Mouse (Mus musculus) urinary bladder, postnatal 36 days (tissue): ENCODE results near the gene Rrp1b.
A peak's percentile ranks its signal among the peaks of the same experiment; 100 is the strongest.
"Not testable (repeated sequence)": the region's sequence is repeated elsewhere in the genome, so short reads cannot be mapped to it uniquely, and the experiment has no call there.

ENCODE experiments used
- DNase-seq, 2 experiments: peaks; one replicate each; pipeline ENCODE4 v3.0.0; 2022; ENCODE audit warnings: low spot score in 2 of 2, mixed read lengths in 1 of 2

The Rrp1b gene

DNA sequence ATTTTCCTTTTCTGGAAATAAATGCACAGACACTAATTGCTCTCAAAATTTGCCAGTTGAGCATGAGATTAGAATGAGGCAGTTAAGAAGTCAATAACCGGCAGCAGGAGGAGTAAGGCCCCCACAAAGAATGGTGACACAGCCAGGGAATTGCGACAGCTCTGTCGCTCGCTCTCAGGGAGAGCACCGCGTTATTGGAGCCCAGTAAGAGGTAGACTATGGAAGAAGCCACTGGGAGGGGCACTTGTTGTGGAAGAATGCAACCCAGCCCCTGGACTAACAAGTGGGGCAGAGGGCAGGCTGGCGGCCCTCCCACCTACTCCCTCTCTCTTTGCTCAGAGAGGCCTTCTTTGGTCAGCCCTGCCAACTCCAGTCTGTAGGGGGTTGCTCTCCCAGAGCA is 4.2 kb upstream of the Rrp1b start:
- DNase-seq = no peak

GRCm38 (mm10) chr17:32034322-32034721 is 1.6 kb upstream of the Rrp1b start:
- DNase-seq = no peak

DNA sequence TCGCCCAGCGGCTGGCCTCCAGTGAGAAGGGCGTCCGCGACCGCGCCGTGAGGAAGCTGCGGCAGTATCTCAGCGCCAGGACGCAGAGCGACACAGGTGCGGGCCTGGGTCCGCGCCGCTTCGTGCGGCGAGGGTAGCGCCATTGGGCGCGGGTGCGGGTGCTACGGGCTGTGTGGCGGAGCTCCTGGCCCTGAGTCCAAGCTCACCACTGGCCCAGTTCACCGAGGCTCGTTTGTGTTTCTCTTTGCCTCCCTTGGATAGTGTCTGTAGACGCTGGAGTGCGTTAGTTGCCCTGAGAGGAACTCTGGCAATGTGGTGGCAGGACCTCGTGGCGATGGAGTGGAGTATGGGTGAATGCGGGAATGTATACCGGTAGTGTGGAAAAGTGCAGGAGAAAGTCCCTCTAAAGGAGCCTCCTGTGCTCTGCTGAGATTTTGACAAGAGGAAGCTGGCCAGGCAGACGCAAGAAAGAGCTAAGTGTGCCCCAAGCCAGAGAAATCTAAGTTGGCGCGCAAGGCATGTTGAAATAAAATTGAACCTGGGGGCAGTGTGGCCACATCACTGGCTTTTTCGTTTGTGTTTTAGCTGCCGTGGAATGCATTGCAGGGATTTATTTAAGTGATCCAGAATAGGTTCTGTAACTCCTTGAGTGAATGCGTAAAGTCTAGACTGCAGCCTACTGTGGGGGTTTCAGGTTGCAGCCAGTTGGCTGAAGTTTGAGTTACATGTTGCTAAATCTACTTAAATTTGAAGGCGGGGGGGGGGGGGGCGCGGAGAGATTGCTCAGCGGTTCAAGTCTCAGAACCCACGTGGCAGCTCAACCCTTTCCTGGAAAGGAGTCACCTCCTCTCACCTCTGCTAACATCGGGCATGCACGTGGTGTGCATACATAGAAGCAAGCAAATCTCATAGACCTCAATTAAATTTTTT is 874 bp downstream of the Rrp1b start:
- DNase-seq = no peak

DNA sequence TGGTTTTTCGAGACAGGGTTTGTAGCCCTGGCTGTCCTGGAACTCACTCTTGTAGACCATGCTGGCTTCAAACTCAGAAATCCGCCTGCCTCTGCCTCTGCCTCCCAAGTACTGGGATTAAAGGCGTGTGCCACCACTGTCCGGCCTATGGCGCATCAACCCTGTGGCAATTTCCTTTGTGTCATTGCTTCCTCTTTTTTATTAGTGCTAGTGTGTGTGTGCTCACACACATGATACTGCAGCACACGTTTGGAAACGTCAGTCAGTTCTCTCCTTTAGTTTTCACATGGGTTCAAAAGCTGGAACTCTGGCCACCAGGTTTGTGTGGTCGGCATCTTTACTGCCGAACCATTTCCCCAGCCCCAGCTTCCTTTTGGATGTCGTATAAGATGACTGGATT is 4.4 kb downstream of the Rrp1b start:
- no peak for DNase-seq

- no peak for DNase-seq
These were observed 10.6 kb downstream of the Rrp1b start for GRCm38 (mm10) chr17:32046541-32046940.

GRCm38 (mm10) chr17:32048351-32048750 is 12.5 kb downstream of the Rrp1b start:
- DNase-seq = no peak

GRCm38 (mm10) chr17:32049914-32050313 is 14.0 kb downstream of the Rrp1b start:
- no peak for DNase-seq

- DNase-seq = no peak
These were observed 14.7 kb downstream of the Rrp1b start for GRCm38 (mm10) chr17:32050609-32051008.

GRCm38 (mm10) chr17:32052237-32053080 is 16.6 kb downstream of the Rrp1b start:
- DNase-seq = no peak

- DNase-seq = no peak
These were observed 17.8 kb downstream of the Rrp1b start for GRCm38 (mm10) chr17:32053677-32054076.

DNA sequence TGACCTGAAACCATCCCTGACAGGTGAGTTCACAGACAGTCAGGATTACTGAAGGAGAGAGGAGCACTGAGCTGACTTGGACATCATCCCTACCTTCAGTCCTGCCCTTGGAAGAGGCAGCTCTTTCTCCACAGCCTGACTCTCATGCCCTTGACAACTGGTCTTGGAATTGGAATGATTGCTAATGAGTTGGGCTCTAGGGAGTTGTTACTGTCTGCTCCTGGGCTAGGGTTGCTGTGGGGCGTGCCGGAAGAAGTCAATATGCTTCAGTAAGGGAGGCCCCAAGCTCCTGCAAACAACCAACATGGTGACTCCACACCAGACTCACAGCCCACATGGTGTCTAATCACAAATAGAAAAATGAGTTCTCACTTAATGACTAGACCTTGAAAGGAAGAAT is 21.9 kb downstream of the Rrp1b start:
- no peak for DNase-seq

GRCm38 (mm10) chr17:32059084-32059483 is 23.2 kb downstream of the Rrp1b start:
- no peak for DNase-seq

- no peak for DNase-seq
These were observed 25.3 kb downstream of the Rrp1b start for GRCm38 (mm10) chr17:32061219-32061618.

- DNase-seq = no peak
These were observed 27.8 kb downstream of the Rrp1b start for GRCm38 (mm10) chr17:32063654-32064053.

DNA sequence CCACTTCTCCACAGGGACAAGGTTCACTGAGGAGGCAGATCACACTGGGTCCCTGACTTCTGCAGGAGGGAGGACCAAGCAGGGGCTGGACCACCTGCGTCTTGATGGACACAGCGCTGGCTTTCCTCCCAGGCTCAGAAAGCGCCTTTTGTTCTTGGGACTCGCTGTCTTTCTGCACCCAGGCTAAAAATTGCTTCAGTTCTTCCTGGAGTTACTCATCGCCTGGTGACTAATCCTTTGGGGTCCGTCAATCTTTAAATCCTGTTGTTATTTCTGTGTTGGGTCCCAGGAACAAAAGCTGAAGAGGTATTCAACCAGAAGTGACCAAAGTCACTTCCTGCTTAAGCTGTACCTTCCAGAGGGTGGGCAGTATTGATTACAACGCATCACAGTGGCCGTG is 28.9 kb downstream of the Rrp1b start:
- DNase-seq = not testable (repeated sequence)

DNA sequence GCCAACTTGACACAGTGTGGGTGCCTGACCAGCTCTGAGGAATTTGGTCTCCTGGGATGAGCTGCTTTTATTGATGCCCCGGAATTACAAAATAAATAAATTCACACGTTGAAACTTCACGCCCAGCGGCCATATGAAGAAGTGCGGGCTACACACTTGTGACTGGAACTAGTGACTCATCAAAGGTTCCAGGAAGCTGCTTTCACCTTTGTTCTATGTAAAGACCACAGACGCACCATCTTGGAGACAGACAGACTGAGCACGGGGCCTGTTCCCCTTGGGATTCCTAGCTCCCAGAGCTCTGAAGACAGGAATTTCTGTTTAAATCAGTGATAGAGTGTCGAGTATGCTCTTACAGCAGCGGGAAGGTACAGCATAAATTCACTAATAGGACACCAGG is 31.6 kb downstream of the Rrp1b start:
- no peak for DNase-seq

DNA sequence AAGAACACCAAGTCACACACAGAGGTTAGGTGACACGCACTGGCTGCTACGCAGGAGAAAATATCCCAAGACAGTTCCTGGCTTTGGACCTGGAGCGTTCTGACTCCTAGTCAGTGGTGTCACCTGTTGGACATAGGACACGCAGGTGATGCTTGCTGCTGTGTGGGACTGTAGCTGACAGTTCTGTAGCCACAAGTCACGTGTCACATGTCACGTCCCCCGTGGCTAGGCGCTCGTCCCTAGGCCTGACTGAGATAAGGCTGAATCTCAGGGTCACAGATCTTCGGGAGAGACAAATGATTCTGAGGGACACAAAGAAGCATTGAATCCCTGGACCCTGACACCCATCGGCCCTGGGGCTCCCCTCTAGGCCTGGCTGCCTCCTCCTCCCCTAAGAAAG is 32.5 kb downstream of the Rrp1b start:
- DNase-seq = no peak

GRCm38 (mm10) chr17:32068810-32069209 is 32.9 kb downstream of the Rrp1b start:
- DNase-seq = no peak

DNA sequence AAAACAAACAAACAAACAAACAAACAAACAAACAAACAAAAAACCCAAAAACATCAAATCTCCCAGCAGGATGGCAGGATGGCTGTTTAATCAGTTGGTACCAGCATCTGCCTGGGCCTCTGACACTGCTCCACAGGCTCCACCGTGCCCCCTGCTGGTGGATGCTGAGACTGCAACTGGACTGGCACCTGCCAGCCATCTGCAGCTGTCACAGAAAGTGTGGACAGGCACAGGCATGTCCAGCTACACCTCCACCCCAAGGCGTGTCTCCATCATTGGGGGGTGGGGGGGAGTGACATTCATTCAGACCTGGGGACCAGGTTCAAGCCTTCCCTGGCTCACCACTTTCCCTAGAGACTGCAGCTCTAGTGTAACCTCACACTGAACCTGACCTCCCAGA is 37.5 kb downstream of the Rrp1b start:
- DNase-seq = peak; percentile 77 to 85

DNA sequence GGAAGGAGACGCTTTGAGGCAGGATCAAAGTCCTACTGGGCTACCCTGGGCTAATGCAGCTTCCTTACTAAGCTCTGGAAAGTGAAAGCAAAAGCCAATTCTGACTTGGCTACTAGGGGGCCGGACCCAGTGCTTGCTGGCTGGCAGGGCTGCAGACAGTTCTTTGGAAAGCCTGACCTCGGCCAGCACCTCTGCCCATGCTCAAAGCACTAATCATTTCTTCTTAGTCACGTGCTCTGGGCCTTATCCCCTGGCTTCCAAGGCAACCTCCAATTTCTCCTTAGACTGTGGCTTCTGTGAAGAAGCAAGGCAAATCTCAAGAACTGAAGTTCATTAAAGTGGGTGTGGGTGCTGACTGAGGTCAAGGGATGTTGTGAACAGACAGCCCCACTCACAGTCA is 38.8 kb downstream of the Rrp1b start:
- DNase-seq = no peak

DNA sequence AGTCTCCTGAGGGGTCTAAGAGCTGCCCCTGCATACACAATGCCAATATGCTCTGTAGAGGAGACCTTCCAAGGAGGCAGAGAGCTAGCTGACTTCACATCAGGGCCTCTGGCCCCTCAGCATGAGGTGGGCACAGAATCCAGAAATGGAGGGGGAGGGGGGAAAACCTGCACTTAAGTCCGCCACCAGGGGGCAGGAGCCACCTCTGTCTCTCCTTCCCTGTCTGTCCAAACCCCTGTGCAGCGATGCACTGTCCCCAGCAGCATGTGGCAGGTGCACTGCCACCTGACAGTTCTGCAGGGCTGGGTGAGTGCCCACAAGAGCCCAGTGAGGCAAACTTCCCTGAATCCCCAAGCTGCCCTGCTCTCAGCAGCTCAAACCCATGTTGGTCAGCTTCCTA is 39.3 kb downstream of the Rrp1b start:
- DNase-seq = peak; percentile 20 to 28

GRCm38 (mm10) chr17:32083351-32083750 is 47.5 kb downstream of the Rrp1b start:
- DNase-seq = no peak

DNA sequence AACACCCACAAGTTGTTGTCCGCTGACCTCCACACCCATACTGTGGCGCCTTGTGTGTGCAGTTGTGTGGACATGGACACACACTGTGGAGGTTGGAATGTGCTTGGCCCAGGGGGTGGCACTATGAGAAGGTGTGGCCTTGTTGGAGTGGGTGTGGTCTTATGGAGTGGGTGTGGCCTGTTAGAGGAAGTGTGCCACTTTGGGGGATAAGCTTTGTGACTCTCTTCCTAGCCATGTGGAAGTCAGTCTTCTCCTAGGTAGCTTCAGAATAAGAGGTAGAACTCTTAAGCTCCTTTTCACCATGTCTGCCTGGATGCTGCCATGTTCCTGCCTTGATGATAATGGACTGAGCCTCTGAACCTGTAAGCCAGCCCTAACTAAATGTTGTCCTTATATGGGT is 51.2 kb downstream of the Rrp1b start:
- DNase-seq = no peak
